Mouse (Mus musculus): Measurements from ENCODE around the gene Zfp988.
"Not testable (repeated sequence)": the region's sequence is repeated elsewhere in the genome, so short reads cannot be mapped to it uniquely, and the experiment has no call there.

Zfp988 gene

GRCm38 (mm10) chr4:147305436-147305835 is at the start of gene Zfp988:
Zfp988 (plus strand) TSS chr4:147305674.
- DNase-seq (ENCODE audit: low read depth), result not testable (repeated sequence)

DNA sequence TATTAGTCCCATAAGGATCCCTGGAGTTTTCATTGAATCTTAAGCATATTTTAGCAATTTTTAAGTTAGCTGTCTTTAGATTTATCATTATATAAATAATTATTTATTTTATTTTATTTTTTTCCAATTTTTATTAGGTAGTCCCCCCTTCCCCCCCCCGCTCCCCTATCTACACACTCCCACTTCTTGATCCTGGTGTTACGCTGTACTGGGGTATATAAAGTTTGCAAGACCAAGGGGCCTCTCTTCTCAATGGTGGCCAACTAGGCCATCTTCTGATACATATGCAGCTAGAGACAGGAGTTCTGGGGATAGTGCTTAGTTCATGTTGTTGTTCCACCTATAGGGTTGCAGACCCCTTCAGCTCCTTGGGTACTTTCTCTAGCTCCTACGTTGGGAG is 42.8 kb upstream of the Zfp988 start:
- not testable (repeated sequence) for DNase-seq (ENCODE audit: low read depth)

GRCm38 (mm10) chr4:147267302-147267701 is 38.2 kb upstream of the Zfp988 start:
- DNase-seq (ENCODE audit: low read depth), result not testable (repeated sequence)

DNA sequence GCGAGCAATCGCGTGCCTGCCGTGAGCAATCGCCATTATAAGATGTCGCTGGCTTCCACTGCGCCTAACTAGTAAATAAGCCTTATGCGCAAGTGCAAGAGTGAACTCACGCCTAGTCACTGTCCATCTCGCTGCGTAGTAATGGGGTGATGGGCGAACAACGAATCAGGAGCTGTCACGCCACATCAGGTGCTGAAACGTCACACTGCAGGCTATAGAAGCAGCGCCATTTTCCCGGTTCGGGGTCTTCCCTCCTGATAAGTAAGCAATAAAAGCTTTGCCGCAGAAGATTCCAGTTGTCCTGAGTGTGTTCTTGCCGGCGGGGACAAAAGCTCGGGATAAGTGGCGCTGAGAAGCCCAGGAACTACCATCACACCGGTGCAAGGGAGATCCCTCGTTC is 36.7 kb upstream of the Zfp988 start:
- DNase-seq (ENCODE audit: low read depth), result not testable (repeated sequence)

- DNase-seq (ENCODE audit: low read depth), result not testable (repeated sequence)
Observed at GRCm38 (mm10) chr4:147270026-147270425, 35.4 kb upstream of the Zfp988 start.

DNA sequence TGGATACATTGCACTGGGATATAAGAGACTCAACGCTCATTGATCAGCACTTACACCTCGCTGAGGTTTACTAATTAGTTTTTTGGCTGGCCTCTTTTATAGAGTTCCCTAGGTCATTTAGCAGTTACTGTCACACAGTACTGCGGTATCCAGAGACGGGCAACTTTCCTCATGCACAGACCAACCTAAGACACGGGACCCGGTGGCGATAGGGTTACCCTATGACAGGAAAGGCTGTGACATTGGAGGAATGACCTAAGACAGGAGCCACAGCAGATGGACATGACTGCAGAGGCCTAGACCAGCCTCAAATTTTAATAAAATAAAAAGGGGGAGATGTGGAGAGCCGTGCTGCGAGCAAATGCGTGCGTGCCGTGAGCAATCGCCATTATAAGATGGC is 33.9 kb upstream of the Zfp988 start:
- DNase-seq (ENCODE audit: low read depth), result not testable (repeated sequence)

DNA sequence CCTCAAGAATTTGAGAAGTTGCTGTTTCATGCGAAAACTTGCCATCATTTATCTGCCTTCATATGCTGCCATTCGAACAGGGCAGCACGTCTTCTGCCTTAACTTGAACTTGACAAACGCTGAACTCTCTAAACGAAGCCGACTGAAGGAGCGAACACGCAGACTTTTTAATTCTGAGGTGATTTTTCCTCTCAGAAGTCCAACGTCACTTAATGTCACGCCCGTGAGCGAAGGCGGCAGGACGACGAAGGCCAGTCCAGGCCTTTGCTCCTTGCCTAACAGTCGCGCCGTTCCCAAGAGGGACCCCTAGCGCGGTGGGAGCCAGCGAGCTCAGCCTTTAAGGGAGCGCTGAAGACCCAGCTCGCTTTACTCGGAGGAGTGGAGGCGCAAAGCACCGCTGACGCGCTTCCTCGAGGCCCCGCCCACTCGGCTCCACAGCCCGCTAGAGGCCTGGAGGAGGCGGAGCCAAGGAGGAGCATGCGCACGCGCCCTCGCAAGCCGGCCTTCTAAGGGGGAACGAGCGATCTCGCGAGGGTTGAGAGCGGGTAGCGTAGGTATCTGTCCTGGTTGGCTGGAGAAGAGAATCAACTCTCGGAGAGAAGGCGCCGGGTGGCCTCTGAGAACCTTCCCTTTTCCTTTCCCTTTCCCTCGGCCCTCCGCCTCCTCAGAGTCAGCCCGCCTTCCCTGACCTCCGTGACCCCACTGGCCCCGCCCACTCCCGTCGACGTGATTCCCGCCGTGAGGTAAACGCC is 30.3 kb upstream of the Zfp988 start:
- DNase-seq (ENCODE audit: low read depth), result not testable (repeated sequence)

DNA sequence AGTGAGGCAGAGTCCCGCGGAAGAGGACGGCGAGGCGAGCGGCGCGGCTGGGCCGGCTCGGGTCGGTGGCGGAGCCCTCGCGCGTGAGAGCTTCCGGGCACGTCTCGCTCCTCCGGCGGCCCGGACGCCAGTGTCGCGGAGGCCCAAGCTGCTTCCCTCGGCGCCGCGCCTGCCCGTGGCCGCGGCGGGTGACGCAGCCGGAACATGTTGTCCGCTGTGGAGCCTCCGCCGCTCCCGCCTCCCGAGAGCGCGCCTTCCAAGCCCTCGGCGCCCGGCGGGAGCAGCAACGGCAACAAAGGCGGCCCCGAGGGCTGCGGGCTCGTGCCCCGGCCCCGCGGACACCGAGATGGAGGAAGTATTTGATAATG is 29.7 kb upstream of the Zfp988 start:
- DNase-seq (ENCODE audit: low read depth), result not testable (repeated sequence)

DNA sequence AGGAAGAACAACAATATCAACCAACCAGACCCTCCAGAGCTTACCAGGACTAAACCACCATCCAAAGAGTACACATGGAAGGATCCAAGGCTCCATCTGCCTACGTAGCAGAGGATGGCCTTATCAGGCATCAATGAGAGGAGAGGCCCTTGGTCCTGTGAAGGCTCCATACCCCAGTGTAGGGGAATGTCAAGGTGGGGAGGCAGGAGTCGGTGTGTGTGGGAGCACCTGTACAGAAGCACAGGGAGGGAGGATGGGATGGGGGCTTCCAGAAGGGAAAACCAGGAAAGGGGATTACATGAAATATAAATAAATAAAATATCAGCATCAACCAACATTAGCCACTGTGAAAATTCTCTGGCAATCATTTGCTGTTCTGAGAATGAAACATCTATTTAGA is 25.1 kb upstream of the Zfp988 start:
- not testable (repeated sequence) for DNase-seq (ENCODE audit: low read depth)

DNA sequence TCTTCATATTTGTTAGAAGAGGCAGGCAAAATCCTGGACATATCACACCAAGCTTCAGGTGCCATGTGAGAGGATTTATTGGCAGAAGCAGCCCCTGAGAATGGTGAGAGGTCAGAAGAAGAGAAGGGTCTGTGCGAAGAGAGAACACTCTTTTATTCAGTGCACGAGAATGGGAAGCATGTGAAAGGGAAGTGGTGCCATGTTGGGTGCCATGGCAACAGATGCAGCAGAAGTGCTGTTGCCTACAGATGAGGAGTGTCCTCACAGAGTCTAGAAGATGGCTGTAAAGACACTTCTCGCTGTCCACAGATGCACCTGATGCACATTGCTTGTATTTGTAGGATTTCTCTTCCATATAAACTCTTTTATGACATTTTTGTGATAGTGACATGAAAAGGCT is 6.9 kb upstream of the Zfp988 start:
- DNase-seq (ENCODE audit: low read depth), result not testable (repeated sequence)

DNA sequence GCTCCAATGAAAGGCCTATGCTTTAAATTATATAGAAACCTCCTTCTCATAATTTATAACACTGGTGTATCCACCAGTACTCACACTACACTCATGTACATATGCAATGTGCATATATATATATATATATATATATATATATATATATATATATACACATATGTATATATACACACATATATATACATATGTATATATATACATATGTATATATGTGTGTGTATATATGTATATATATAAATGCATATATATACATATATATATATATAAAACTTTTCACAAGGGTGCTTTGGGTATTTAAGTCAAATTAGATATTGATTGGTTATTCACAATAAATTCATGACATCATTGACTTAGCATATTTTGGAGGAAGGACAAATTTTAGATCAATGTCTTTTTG is 3.1 kb upstream of the Zfp988 start:
- not testable (repeated sequence) for DNase-seq (ENCODE audit: low read depth)

- DNase-seq (ENCODE audit: low read depth), result not testable (repeated sequence)
Observed at GRCm38 (mm10) chr4:147335036-147335690, 29.7 kb downstream of the Zfp988 start.

GRCm38 (mm10) chr4:147335691-147336367 is 30.4 kb downstream of the Zfp988 start:
- DNase-seq (ENCODE audit: low read depth), result not testable (repeated sequence)

DNA sequence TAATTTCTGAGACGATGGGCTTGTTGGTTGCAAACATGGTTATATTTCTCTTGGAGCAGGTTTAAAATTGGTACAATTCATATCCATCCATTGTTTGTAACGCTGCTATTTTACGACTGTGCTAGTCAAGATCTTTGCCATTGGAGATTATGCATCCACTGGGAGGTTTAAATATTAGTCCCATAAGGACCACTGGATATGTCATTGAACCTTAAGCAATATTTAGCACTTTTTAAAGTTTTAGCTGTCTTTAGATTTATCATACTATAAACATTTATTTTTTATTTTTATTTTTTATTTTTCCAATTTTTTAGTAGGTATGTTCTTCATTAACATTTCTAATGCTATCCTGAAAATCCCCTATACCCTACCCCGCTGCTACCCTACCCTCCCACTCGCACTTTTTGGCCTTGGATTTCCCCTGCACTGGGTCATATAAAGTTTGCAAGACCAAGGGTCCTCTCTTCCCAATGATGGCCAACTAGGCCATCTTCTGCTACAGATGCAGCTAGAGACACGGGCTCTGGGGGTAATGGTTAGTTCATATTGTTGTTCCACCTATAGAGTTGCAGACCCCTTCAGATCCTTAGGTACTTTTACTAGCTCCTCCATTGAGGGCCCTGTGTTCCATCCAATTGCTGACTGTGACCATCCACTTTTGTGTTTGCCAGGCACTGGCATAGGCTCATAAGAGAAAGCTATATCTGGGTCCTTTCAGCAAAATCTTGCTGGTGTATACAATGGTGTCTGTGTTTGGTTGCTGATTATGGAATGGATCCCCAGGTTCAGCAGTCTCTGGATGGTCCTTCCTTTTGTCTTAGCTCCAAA is 31.1 kb downstream of the Zfp988 start:
- DNase-seq (ENCODE audit: low read depth), result not testable (repeated sequence)

DNA sequence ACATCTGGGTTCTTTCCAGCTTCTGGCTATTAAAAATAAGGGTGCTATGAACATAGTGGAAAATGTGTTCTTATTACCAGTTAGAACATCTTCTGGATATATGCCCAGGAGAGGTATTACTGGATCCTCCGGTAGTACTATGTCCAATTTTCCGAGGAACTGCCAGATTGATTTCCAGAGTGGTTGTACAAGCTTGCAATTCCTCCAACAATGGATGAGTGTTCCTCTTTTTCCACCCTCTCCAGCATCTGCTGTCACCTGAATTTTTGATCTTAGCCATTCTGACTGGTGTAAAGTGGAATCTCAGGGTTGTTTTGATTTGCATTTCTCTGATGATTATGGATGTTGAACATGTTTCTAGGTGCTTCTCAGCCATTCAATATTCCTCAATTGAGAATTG is 32.0 kb downstream of the Zfp988 start:
- DNase-seq (ENCODE audit: low read depth), result not testable (repeated sequence)

- no peak for DNase-seq (ENCODE audit: low read depth)
Observed at GRCm38 (mm10) chr4:147338032-147338610, 32.6 kb downstream of the Zfp988 start.

- DNase-seq (ENCODE audit: low read depth), result not testable (repeated sequence)
Observed at GRCm38 (mm10) chr4:147338706-147339105, 33.2 kb downstream of the Zfp988 start.

DNA sequence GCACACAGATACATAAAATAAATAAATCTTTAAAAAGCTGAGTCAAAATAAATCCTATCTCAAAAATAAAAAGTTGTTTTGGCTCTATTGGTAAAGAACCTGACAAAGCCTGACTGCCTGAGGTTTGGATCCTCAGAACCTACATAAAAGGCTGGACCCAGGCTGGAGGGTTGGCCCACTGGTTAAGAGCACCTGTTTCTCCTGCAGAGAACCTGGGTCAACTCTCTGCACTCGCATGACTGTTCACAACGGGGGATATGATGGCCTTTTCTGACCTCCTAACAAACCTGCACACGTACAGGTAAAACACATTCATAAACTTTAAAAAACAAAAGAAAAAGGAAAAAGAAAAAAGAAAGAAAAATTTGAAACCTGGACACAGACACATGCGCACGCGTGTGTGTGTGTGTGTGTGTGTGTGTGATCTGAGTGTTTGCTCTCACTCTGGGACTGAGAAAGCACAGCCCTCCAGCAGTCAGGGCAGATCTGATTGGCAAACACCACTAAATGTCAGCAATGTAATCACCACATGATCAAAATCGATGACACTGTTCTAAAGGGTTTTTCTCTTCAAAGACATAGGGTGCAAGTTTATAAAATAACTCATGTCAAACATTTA is 34.2 kb downstream of the Zfp988 start:
- not testable (repeated sequence) for DNase-seq (ENCODE audit: low read depth)

DNA sequence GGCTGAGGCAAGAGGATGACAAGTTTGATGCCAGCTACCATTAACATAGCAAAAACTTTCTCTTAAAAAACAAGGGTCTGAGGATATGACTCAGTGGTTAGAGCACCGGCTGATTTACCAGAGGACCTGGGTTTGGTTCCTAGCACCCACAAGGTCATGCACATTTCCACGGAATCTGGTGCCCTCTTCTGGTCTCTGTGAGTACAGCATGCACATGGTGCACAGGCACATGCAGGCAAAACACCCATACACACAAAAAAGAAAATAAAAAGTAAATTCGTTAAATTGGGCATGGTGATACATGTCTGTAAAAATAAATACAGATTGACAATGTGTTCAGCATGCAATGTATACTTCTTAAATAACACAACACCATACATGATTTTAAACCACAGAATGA is 34.8 kb downstream of the Zfp988 start:
- not testable (repeated sequence) for DNase-seq (ENCODE audit: low read depth)

DNA sequence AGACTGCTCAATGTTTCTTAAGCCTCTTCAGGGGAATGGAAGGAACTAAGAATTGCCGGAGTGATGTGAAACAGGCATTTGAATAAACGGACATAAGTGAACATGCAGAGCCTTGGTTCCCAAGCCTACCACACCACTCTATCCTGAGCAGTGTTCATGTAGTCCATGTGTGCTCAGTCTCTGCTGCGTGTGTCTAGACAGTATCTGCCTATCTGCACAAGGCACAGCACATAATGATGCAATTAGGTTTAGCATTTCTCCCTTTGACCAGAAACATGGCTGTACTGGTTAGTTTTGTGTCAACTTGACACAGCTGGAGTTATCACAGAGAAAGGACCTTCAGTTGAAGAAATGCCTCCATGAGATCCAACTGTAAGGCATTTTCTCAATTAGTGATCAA is 35.4 kb downstream of the Zfp988 start:
- not testable (repeated sequence) for DNase-seq (ENCODE audit: low read depth)
